Mouse (Mus musculus) frontal cortex, postnatal 25 days (tissue): ENCODE measurements around the gene Bex3.
A peak's percentile ranks its signal among the peaks of the same experiment; 100 is the strongest.

Experiments
- DNase-seq, 2 experiments: peaks; one replicate each; pipeline ENCODE4 v3.0.0; 2022; ENCODE audit warnings: low spot score in 2 of 2

The Bex3 gene

GRCm38 (mm10) chrX:136269743-136270392, at the start of gene Bex3:
Bex3 (plus strand) TSS chrX:136270253.
- DNase-seq, result peak in 1 of 2 experiments; percentile 26

- DNase-seq, result no peak
Observed at GRCm38 (mm10) chrX:136223714-136224113, 46.3 kb upstream of the Bex3 start.

- DNase-seq, result no peak
Observed at GRCm38 (mm10) chrX:136227768-136228167, 42.3 kb upstream of the Bex3 start.

- DNase-seq, result peak in 1 of 2 experiments; percentile 19
Observed at GRCm38 (mm10) chrX:136238118-136238517, 31.9 kb upstream of the Bex3 start.

GRCm38 (mm10) chrX:136243181-136243580, 26.9 kb upstream of the Bex3 start:
- no peak for DNase-seq

- DNase-seq, result peak; percentile 21 to 47
Observed at GRCm38 (mm10) chrX:136244574-136245229, 25.4 kb upstream of the Bex3 start, which contains the start of gene Tceal9. Tceal9 (plus strand) TSS chrX:136245079.

GRCm38 (mm10) chrX:136245521-136246071, 24.5 kb upstream of the Bex3 start:
- no peak for DNase-seq

GRCm38 (mm10) chrX:136248811-136249210, 21.2 kb upstream of the Bex3 start:
- DNase-seq, result no peak

GRCm38 (mm10) chrX:136249671-136250070, 20.4 kb upstream of the Bex3 start:
- no peak for DNase-seq

GRCm38 (mm10) chrX:136252023-136252729, 17.9 kb upstream of the Bex3 start:
- DNase-seq, result no peak

GRCm38 (mm10) chrX:136267720-136268119, 2.3 kb upstream of the Bex3 start:
- no peak for DNase-seq

GRCm38 (mm10) chrX:136268173-136268572, 1.9 kb upstream of the Bex3 start:
- DNase-seq, result no peak

GRCm38 (mm10) chrX:136270393-136271111, 499 bp downstream of the Bex3 start:
- DNase-seq, result peak in 1 of 2 experiments; percentile 10

- DNase-seq, result no peak
Observed at GRCm38 (mm10) chrX:136274542-136274941, 4.5 kb downstream of the Bex3 start.

GRCm38 (mm10) chrX:136275386-136275785, 5.3 kb downstream of the Bex3 start:
- no peak for DNase-seq

- DNase-seq, result no peak
Observed at GRCm38 (mm10) chrX:136277577-136277976, 7.5 kb downstream of the Bex3 start.

- DNase-seq, result no peak
Observed at GRCm38 (mm10) chrX:136278401-136278800, 8.3 kb downstream of the Bex3 start.

GRCm38 (mm10) chrX:136279410-136279809, 9.4 kb downstream of the Bex3 start:
- no peak for DNase-seq

- peak in 1 of 2 experiments; percentile 18 for DNase-seq
Observed at GRCm38 (mm10) chrX:136290817-136291281, 20.8 kb downstream of the Bex3 start.

GRCm38 (mm10) chrX:136304295-136304694, 34.2 kb downstream of the Bex3 start:
- DNase-seq, result peak; percentile 9

- DNase-seq, result no peak
Observed at GRCm38 (mm10) chrX:136306196-136306595, 36.1 kb downstream of the Bex3 start.

GRCm38 (mm10) chrX:136313303-136313702, 43.2 kb downstream of the Bex3 start:
- no peak for DNase-seq
